Mouse (Mus musculus): ENCODE measurements around the gene Dnajb1.

The Dnajb1 gene

DNA sequence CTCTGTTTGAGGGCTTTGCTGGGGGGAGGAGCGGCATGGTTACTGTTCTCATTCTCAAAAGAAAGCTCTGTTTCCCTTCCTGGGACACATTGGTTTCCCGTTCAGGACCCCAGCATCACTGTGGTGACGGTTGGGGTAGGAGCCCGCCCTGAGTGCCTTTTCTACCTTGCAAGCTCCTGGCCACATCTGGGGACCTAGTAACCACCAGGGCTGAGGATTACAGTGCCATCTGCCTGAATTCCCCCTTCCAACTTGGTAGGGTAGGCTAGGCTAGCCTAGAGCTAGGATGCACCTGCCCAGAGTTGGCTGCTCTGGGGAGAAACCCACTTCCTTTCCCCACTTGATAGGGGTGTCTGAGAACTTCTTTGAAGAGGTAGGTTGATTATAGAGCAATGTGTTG is 3.9 kb downstream of the Dnajb1 start:
- DNase-seq (ENCODE audit: low read depth) = no peak

DNA sequence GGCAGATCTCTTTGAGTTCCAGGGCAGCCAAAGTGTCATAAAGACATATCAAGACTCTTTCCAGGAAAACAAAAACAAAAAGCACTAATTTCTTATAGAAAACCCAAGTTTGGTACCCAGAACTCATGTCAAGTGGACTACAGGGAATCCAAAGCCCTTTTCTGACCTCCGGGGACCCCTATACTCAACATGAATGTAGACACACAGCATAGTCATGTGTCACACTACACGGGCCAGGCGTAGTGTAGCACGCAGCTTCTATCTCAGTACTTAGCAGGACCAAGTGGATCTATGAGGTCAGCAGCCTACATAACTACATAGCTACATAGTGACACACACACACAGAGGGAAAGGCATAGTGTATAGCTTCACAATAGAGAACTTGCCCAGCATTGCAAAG is 5.7 kb downstream of the Dnajb1 start:
- no peak for DNase-seq (ENCODE audit: low read depth)

DNA sequence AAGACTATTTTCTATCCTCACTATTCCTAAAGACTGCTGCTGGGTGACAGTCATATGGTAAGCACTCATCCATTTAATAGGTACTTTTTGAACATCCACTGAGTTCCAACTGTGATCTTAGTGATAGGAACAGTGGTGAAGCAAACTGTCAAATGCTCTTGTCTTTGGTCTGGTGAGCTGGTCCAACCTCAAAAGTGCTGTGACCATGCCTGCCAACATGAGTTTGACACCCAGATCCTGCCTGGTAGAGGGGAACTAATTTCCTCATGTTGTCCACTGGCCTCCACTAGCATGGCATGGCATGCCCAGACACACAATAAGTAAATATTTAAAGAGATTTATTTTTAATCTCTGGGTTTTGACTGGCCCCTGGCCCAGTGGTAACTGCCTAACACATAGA is 8.6 kb downstream of the Dnajb1 start:
- no peak for DNase-seq (ENCODE audit: low read depth)

DNA sequence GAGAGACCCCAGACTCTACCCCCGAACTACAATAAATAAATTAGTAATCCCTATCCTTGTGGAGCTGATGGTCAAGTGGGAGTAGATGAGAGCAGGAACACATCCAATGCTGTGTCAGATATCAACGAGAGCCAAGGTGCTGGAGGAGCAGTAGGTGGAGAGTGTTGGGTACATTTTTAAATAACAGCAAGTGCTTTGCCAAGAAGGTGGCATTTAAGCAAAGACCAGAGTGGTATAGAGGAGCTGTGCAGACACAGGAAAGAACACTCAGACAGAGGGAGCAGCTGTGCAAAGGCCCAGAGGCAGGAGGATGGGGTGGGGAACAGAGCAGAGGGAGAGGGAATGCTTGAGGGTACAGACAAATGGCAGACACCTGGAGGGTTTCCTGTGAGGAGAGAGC is 9.1 kb downstream of the Dnajb1 start:
- DNase-seq (ENCODE audit: low read depth) = no peak

DNA sequence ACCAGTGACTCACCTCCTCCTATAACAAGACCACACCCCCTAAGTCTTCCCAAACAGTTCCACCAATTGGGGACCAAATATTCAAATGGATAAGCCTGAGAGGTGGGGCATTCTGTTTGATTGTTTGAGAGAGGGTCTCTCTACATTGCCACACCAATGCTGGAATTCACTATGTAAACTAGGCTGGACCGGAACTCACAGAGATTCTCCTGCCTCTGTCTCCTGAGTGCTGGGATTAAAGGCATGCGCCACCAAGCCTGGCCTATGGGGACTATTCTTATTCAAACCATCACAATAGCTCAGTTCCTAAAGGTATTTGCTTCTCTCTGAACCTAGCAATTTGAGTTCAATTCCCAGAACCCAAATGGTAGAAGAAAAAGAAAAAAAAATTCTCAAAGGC is 10.6 kb downstream of the Dnajb1 start:
- no peak for DNase-seq (ENCODE audit: low read depth)

DNA sequence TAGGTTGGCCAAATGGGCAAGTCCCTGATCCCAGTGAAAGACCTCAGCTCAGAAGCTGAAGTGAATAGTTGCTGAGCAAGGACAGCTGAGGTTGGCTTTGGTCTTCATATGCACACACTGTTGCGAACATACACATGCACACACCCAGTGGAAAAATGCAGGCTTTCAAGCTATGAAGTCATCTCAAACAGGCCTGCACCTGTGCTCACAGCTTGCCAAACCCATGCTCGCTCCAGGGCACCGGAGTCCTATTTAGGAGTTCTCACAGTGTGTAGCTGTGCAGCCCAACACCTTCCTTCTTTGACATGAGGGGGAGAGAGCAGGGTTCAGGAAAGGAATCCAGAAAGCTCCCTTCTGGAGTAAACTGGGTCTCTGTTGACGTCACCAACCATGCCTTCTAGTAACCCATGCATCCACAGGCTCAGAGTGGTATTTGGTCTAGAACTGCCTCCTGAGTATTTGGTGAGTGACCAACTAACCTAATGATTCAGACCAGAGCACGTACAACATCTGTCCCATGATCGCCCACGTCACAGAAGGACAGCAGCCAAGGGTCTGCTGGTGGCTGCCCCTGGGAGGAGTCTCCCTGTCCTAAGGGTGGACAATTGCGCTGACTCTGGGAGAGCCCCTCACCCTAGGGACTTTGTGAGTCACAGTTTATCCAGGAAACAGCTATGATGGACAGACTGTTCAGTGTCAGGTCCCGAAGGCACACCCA is 11.7 kb downstream of the Dnajb1 start:
- DNase-seq (ENCODE audit: low read depth) = no peak

DNA sequence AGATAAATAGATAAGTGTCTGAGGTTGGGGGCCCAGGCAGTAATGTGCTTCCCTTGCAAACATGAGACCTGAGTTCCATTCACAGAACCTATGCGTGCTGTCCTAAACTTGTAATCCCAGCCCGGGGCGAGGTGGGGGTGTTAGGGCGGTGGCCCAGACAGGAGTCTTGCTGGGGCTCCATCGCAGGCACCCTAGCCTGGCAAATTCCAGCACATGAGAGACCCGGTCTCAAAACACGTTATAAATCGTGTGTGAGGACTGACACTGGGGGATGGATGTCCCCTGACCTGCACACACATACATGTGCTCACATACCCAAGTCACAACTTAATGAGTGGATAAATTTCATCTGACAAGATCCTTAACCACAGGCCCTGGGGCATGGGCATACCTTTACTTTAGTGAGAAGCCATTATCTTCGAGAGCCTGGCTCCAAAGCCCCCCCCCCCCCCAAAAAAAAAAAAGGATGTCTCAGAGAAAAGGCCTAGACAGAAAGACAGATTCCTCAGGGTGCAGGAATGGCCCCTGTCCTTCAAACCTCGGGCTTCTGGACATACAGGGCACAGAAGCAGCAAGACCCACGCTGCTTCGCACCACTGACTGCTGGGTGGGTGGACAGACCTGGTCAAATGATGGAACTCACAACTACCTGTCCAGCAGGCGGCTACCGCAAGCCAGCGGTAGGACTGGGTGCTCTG is 13.8 kb downstream of the Dnajb1 start:
- DNase-seq (ENCODE audit: low read depth) = no peak

DNA sequence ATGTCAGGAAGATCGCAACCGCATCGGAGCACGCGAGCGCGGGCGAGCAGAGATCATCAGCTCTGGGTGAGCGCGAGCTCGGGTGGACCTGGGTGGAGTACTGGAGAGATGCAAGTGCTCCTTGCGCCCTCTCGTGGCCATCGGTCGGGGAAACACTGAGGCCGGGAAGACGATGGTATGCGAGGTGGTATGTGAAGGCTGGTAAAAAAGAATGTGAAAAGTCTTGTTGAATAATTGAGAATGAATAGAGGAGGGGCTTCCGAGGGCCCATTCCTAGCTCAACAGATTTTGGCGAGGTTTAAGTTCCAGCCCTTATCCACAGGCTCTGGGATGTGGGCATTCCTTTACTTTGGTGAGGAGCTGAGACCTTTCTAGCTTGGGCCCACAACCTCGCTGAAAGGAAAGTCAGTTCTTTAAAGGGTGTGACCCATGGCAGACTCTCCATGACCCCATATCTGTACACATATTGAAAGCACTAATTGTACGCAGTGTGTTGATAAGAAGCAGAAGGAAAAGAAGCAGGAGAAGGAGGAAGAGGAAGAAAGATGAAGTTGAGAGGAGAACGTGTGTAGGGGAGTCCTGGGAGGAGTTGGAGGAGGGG is 14.5 kb downstream of the Dnajb1 start:
- peak; percentile 91 for DNase-seq (ENCODE audit: low read depth)

DNA sequence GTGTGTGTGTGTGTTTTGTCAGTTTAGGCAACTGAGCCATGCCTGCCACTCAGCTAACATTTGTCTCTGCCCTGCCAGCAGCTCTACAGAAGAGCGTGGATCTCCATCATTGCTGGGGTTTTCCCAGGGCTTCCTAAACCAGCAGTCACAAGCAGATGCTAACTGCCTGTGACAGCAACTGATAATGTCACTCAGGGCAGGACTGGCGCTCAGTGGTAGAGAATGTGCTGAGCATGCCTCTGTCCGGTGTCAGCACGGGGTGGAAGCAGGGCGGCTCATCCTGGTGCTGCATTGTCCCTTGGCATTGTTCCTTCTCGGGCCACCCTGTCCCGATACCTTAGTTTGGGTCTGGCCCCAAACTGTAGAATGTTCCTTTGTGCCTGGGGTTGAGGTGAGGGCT is 15.6 kb downstream of the Dnajb1 start:
- no peak for DNase-seq (ENCODE audit: low read depth)

DNA sequence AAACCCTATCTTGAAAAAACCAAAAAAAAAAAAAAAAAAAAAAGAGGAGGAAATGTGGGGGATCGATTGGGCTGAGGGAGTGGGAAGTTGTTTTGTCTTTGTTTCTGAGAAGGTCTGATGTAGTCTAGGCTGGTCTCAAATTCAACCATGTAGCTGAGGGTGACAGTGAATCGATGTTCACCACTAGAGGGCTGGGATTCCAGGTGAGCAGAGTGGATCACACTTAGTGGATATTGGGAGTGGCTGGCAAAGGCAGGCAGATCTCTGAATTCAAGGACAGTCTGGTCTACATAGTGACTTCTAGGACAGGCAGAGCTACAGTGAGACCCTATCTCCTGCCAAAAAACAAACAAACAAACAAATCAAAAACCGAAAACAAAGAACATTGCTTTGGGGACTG is 16.7 kb downstream of the Dnajb1 start:
- peak; percentile 48 for DNase-seq (ENCODE audit: low read depth)

DNA sequence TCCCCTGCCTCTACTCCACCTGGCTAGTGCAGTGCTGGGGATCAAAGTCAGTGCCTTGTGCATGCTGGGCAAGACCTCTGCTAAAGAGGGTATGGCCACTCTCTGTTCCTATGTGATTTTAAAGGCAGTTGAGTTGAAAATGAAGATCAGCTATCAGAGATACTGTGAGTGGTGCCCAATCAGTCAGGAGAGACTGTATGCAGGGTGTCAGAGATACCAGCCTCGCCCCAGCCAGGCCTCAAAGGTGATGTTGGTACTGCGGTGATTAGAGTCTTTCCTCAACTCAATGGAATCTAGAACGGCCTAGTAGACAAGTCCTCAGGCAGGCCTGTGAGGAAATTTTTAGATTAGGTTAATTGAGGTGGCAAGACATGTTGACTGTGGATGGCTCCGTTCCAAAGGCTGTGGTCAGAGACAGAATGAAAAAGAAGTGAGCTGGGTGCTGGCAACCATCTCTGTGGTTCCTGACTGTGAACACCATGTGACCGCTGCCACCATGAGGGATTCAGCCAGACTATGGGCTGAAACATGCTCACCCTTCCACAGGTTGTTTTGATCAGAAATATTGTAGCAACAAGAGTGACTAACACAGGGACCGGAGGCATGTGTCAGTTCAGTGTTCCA is 17.8 kb downstream of the Dnajb1 start:
- no peak for DNase-seq (ENCODE audit: low read depth)

DNA sequence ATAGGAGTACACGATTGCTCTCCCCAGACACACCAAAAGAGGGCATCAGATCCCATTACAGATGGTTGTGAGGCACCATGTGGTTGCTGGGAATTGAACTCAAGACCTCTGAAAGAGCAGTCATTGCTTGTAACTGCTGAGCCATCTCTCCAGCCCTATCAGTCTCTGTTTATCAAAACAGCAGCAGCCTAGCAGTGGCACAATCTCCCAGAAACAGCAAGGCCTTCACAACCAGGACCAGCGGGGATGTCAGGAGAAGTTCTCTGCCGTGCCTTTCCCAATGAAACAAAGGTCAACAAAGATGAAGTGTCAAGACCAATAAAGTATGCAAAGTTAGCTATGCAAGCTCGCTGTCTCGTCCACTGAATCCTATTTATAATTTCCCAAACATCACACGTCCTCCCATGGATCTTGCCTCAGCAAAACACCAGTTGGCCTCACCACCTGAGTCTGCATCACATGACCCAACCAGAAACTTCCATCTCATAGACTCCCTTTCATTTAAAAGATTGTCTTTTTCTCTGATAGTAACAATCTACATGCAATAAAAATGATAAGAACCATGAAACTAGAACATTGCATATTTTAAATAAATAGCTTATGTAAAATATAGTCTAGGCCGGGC is 24.2 kb downstream of the Dnajb1 start:
- DNase-seq (ENCODE audit: low read depth) = no peak

DNA sequence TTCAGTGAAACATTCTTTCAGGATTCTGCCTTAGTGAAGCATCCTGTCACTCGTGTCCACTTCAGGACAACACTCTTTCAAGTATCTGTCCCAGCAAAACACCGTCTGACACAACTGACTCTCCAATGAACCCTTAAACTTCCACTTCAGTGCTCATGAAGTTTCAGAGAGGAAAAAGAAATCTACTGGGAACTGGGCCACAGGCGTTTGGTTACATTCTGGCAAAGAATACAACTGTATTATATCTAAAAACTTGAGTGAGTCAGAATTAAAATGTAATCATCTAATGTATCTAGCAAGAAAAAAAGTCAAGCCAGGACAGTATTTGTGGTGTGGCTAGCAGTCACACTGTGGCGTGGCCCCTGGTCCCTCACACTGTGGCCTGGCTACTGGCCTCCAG is 30.9 kb downstream of the Dnajb1 start:
- no peak for DNase-seq (ENCODE audit: low read depth)

DNA sequence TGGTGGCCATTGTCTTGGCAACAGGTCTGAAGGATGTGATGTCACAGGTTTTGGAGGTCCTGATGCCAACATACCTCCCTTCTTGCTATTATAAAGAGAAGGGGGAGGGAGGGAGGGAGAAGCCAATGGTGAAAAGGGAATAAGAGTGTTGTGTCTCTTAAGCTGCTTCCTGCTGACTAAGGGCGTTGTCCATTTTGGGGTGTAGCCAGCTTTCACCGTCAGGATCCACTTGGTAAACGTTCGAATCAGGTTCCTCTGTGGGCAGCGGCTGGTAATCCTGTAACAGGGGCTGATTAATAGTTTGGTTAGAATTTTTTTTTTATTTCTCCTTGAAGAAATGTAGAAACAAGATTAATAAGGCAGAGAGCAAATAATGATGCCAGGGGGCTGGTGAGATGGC is 31.7 kb downstream of the Dnajb1 start:
- DNase-seq (ENCODE audit: low read depth) = no peak

DNA sequence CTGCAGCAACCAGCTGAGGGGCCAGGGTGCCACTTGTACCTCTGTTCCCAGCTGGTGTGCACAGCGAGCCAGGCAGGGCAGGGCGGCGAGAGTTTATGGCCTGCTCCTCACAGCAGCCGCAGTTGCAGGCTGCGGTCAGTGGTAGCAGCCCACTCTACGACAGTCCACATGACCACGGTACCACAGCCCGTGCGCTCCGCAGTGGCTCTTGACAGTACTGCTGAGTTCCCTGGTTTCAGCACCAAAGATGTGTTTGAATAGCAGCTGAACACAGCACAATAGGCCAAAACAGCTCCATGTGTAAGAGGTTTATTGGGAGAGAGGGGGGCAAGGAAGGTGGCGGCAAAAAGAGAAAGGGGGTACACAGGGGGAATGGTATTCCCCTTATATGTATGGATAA is 39.5 kb downstream of the Dnajb1 start:
- no peak for DNase-seq (ENCODE audit: low read depth)

DNA sequence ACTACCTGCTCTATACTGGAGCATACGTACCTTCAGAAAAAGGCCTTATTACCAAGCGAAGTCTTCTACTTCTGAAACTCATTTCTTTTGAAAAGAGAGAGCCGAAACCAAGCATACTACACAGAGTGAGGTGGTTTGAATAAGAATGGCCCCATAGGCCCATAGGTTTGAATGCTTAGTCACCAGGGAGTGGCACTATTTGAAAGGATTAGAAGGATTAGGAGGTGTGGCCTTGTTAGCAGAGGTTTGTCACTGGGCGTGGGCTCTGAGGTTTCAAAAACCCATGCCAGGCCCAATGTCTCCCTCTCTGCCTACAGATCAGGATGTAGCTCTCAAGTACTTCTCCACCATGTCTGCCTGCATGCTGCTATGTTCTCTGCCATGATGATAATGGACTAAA is 40.0 kb downstream of the Dnajb1 start:
- DNase-seq (ENCODE audit: low read depth) = no peak

DNA sequence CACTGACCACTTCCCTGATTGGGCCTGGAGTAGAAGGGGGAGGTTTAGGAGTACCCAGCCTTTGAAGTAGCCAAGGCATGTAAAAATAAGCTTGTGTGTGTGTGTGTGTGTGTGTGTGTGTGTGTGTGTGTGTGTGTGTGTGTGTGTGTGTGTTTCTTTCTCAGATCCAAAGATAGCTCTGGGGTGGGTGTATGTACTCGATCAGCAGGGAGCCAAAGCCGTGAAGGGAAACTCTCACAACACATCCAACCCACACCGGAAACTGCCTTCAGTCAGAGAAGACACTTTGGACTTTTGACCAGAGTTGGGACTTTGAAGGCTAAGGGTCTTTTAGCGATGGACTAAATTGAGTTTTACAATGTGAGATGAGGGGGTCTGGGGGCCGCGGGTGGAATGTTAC is 41.7 kb downstream of the Dnajb1 start:
- DNase-seq (ENCODE audit: low read depth) = no peak

DNA sequence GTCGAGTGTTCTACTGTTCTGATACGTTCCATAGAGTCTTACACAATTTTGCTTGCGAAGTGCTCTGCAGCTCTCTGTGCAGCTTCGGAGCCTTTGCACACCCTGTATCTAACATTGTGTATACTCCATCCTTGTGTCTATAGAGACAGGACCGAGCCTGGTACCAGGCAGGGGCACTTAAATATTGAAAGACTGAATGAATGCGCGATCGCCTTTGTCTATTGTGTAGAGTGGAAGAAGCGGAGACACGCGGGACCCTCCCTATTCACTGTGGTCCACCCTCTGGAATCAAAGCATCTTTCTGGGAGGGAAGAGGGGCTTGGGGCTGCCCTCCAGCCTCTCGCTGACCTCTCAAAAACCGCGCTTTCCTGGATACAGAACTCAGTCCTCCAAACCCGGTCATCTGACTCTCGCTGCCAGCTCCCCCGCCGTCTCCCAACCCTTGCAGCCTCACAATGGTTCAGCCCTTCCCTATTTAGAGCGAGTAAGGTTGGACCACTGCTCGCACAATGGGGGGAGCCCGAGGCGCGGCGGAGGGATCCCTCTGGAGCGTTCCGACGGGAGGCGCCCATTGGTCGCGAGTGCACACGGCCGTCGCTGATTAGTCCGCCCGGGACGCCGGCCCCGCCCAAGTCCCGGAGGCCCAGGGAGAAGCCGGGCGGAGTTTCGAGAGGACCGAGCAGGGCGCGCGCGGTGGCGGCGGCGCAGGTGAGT is 44.2 kb downstream of the Dnajb1 start, which contains the start of gene Gipc1:
TSS of gene Gipc1 (plus strand) at position 648 of the 714 bp plus-strand sequence.
- peak; percentile 97 for DNase-seq (ENCODE audit: low read depth)

DNA sequence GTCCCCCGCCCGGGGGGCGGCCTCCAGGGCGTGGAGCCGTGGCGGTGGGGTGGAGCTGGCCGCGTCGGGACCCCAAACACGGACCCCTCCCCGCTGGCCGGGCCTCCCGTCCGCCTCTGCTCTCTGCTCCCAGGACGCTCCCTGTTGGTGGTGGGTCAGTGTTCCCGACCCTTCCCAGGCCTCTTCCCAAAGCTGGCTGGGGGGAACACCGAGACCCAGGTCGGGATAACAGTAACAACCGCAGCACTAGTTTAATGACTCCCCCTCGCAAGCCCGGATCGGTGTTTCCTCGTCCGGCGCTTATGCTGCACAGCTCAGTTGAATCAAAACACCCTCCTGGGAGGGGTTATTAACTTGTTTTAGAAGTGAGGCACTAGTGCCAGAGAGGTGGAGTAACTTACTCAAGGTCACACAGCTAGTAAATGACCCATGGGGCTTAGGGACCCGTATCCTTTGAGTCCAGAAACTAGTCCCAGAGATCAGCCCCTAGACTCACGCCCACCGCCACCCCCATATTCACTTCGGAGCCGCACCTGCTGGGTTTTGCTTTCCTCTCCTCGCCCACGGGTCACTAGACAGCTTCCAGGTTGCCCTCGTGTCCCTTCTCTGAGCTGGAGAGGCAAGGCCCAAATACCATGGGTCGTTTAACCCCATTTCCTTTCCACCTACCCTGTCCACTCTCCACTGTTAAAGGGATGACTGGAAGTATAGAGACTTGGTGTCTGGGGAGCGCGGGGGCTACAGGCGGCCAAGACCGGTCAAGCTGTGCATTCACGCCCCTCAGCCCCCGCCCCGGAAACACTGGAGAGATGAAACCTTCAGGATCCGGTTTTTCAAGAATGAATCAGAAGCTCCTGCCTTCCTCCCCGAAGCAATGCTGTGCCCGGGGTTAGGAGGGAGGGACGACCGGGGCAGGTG is 45.0 kb downstream of the Dnajb1 start:
- DNase-seq (ENCODE audit: low read depth) = peak; percentile 62

DNA sequence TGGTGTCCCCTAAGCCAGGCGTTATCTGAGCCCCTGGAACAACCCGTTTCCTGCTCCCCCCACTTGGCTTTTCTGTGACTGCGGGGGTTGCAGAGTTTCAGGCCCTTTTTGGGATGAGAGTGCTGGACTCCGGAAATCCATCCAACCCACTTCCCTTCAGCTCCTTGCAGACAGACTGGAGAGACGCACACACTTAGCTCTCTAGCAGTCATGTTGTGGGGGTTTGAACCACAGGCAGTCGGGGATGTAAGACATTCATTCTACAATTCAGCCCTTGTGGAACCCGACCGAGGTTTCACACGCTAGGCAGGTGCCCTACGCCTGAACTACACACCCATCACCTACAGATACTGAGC is 45.6 kb downstream of the Dnajb1 start:
- DNase-seq (ENCODE audit: low read depth) = no peak

DNA sequence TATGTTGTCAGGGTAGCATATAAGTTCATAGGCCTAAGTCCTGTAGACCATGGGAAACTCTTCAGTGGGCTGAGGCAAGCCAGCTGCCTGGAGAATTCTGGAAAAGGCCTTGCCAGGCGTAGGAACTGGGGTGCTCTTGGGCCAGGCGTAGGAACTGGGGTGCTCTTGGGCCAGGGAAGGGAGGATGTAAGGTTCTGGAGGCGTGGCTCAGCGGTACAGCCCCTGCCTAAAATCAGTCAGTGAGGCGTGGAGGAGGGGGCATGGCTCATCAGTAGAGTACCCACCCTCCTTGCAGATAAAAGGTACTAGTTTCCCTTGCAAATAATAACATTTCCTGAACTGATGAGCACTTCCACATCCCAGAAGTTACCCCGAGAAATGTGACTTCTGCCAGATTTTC is 46.7 kb downstream of the Dnajb1 start:
- DNase-seq (ENCODE audit: low read depth) = no peak
